Mouse (Mus musculus) heart, postnatal 25 days (tissue): Measurements from ENCODE around the gene Sox14. TPM values are rescaled to one million over a fixed set of nuclear protein-coding genes. Genes with fewer than 3 reads are reported as not detected.

ENCODE experiments used
- DNase-seq: peaks from one replicate; pipeline ENCODE4 v3.0.0; 2022; ENCODE audit warnings: low spot score
- intact Hi-C: fragments of 180-260 bp; cut with DNase I; formaldehyde crosslinking; loops from one replicate; pipeline ENCODE4 v1.15.1; 2025
- total RNA-seq, 2 experiments: library from RNA; stranded (reverse); gene quantifications; 2 replicates each; pipeline ENCODE4 v1.2.3; 2021

The Sox14 gene
- total RNA-seq, 2 experiments from 2014 or later: not detected

GRCm38 (mm10) chr9:99853356-99853755 lies 22.6 kb downstream of the Sox14 start:
- intact Hi-C loops: no loop called here
- DNase-seq: no peak

GRCm38 (mm10) chr9:99850354-99850753 lies 25.6 kb downstream of the Sox14 start:
- no peak for DNase-seq
- intact Hi-C loops: no loop called here

GRCm38 (mm10) chr9:99848327-99848726 lies 27.6 kb downstream of the Sox14 start:
- intact Hi-C loops: loop anchor here (5.0 kb wide), 1 partner anchor 534 kb away; no protein-coding TSS in a partner anchor
- DNase-seq: no peak

GRCm38 (mm10) chr9:99846820-99847219 lies 29.1 kb downstream of the Sox14 start:
- intact Hi-C loops: loop anchor here (1.0 to 5.0 kb wide), 3 partner anchors 535 to 599 kb away; no protein-coding TSS in a partner anchor
- no peak for DNase-seq

DNA sequence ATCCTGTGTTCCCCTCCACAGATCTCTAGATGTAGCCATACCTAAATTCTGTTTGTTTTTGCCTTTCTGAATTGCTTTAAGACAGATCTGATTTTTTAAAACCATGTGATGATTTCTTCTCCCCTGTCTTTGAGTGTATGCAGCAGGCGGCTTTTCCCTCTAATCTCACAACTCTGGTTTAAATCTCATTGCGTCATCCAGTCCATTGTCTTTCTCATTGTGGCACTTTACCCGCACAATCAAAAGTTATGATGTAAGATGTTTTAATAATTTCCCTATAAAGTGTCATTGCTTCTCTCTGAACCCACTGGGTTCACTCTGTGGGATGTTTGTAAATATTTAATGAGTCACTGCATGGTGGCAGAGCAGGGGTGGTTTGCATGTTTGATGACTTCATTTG lies 36.6 kb downstream of the Sox14 start:
- intact Hi-C loops: no loop called here
- DNase-seq: no peak

- intact Hi-C loops: no loop called here
Observed at GRCm38 (mm10) chr9:99838877-99839276, 37.1 kb downstream of the Sox14 start.

DNA sequence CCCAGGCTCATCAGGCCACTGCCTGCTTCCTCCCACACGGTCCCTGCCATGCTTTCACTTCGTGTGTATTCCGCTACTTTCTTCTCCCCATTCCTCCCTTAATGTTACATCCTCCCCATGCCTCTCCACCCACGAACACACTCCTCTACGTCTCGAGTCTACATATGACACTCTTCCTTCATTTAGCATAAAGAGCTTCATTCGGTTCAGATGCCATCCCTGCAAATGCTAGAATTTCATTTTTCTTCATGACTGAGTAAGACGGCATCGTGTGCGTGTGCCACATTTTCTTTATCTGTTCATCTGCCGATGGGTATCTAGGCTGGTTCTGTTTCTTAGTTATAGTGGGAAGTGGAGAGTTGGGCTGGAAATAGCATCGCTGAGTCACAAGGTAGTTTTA lies 39.3 kb downstream of the Sox14 start:
- intact Hi-C loops: no loop called here
- DNase-seq: no peak

More at GRCm38 (mm10) chr9:99838877-99839276, 37.1 kb downstream of the Sox14 start:
- DNase-seq: no peak

DNA sequence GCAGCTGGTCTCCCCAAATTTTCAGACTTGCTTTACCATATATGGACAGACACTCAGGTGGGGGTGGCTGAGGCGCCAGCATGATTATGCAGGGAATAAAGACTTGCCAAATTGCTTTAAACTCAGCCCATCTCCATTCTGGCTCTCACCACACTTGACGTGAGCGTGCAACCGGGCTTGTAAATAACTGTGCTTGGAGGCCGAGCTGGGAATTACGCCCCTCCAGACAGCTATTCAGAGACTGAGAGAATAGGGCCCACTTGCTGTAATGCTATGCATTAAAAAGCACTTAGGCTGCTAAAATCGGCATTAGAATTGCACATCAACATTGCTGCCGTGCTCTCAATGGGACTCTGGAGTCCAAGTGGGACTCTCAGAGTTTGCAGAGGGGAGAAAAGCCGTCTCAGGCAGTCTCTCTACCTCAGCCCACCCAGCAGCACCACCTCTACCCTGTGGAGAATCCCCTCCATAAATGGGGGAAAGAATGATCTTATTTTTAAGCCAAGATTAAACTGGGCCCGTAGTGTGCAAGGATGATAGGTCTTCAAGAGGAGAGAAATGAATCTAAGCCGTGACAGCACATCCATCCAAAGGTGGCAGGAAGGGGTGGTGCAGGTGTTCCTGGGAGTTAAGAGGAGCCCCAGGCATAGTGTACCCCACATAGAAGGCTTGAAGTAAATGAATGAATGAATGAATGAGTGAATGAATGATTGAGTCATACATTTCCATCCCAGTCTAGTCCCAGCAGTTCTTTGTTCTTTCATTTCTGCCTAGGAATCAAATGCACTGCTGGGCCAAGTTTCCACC lies 40.1 kb downstream of the Sox14 start:
- no peak for DNase-seq

More for the DNA sequence above, 40.1 kb downstream of the Sox14 start:
- intact Hi-C loops: no loop called here

Other genes with a start within 250 kb of the Sox14 start
- 1 to 10 TPM; 4.1 to 4.2 TPM for gene Dzip1l, start 246.7 kb downstream of the Sox14 start, total RNA-seq
- gene Cldn18, start 158.9 kb downstream of the Sox14 start, total RNA-seq: under 1 TPM in 1 of 2 experiments, not detected in 1; 0.20 TPM